Mouse (Mus musculus) retina, adult 2 months (tissue): ENCODE results near the gene Wnt1.
"Not testable (repeated sequence)": the region's sequence is repeated elsewhere in the genome, so short reads cannot be mapped to it uniquely, and the experiment has no call there.

Experiments
- DNase-seq: peaks from one replicate; pipeline ENCODE4 v3.0.0-alpha.2; 2012; ENCODE audit warnings: low read depth, low spot score

Gene Wnt1

GRCm38 (mm10) chr15:98806071-98806808, 16.6 kb downstream of the Wnt1 start:
- no peak for DNase-seq

- no peak for DNase-seq
Observed at GRCm38 (mm10) chr15:98806809-98807770, 17.4 kb downstream of the Wnt1 start.

- no peak for DNase-seq
Observed at GRCm38 (mm10) chr15:98807895-98808650, 18.4 kb downstream of the Wnt1 start.

- no peak for DNase-seq
Observed at GRCm38 (mm10) chr15:98808651-98809134, 19.0 kb downstream of the Wnt1 start.

- DNase-seq, result no peak
Observed at GRCm38 (mm10) chr15:98809390-98809789, 19.7 kb downstream of the Wnt1 start, which contains the start of gene Ddn. Gene Ddn, minus strand, starts transcription at chr15:98809490.

- not testable (repeated sequence) for DNase-seq
Observed at GRCm38 (mm10) chr15:98810212-98810611, 20.6 kb downstream of the Wnt1 start.

- no peak for DNase-seq
Observed at GRCm38 (mm10) chr15:98812741-98813424, 23.2 kb downstream of the Wnt1 start.

- no peak for DNase-seq
Observed at GRCm38 (mm10) chr15:98818171-98818570, 28.5 kb downstream of the Wnt1 start.

GRCm38 (mm10) chr15:98820937-98821336, 31.3 kb downstream of the Wnt1 start:
- DNase-seq, result no peak

GRCm38 (mm10) chr15:98821403-98821802, 31.7 kb downstream of the Wnt1 start:
- DNase-seq, result no peak

GRCm38 (mm10) chr15:98822147-98822546, 32.5 kb downstream of the Wnt1 start:
- DNase-seq, result no peak

- DNase-seq, result no peak
Observed at GRCm38 (mm10) chr15:98823434-98823833, 33.8 kb downstream of the Wnt1 start.

- DNase-seq, result no peak
Observed at GRCm38 (mm10) chr15:98827611-98828011, 38.0 kb downstream of the Wnt1 start.

- peak; percentile 74 for DNase-seq
Observed at GRCm38 (mm10) chr15:98830736-98831683, 41.4 kb downstream of the Wnt1 start, which contains the start of gene Prkag1. Gene Prkag1, minus strand, starts transcription at chr15:98831521.

GRCm38 (mm10) chr15:98831684-98832035, 42.0 kb downstream of the Wnt1 start:
- DNase-seq, result no peak

GRCm38 (mm10) chr15:98832161-98833058, 42.8 kb downstream of the Wnt1 start:
- no peak for DNase-seq

GRCm38 (mm10) chr15:98833281-98833680, 43.6 kb downstream of the Wnt1 start:
- DNase-seq, result no peak

- DNase-seq, result no peak
Observed at GRCm38 (mm10) chr15:98834059-98834458, 44.4 kb downstream of the Wnt1 start.

GRCm38 (mm10) chr15:98835291-98835690, 45.6 kb downstream of the Wnt1 start:
- no peak for DNase-seq
